Mouse (Mus musculus) midbrain, embryonic 15.5 days (tissue): Measurements from ENCODE around the gene Olfr248. TPM values are rescaled to one million over a fixed set of nuclear protein-coding genes. Genes with fewer than 3 reads are reported as not detected.
"Not testable (repeated sequence)": the region's sequence is repeated elsewhere in the genome, so short reads cannot be mapped to it uniquely, and the experiment has no call there.

Experiments used
- ATAC-seq: fragments of 200-750 bp; cut with Nextera tagmentation; replicated peaks from 2 replicates; pipeline ENCODE4 v1.8.0; 2017; ENCODE audit warnings: moderate TSS enrichment
- H3K27ac ChIP-seq: fragments of 300-500 bp; sonication (generic); 2 replicates; pipeline ENCODE4 v1.5.1; 2015; ENCODE audit warnings: mild to moderate bottlenecking, inconsistent platforms
- H3K27me3 ChIP-seq: fragments of 300-500 bp; sonication (generic); replicated peaks from 2 replicates; pipeline ENCODE4 v1.6.1; 2015; ENCODE audit warnings: inconsistent platforms
- H3K36me3 ChIP-seq: fragments of 300-500 bp; sonication (generic); replicated peaks from 2 replicates; pipeline ENCODE4 v1.6.1; 2015; ENCODE audit warnings: inconsistent platforms
- H3K4me1 ChIP-seq: fragments of 300-500 bp; sonication (generic); 2 replicates; pipeline ENCODE4 v1.6.1; 2015; ENCODE audit warnings: inconsistent platforms
- H3K4me2 ChIP-seq: fragments of 300-500 bp; sonication (generic); 2 replicates; pipeline ENCODE4 v1.6.1; 2015; ENCODE audit warnings: inconsistent platforms, mild to moderate bottlenecking, moderate library complexity
- H3K4me3 ChIP-seq: fragments of 300-500 bp; sonication (generic); 2 replicates; pipeline ENCODE4 v1.5.1; 2015; ENCODE audit warnings: mild to moderate bottlenecking, inconsistent platforms
- H3K9ac ChIP-seq: fragments of 300-500 bp; sonication (generic); 2 replicates; pipeline ENCODE4 v1.6.1; 2015; ENCODE audit warnings: mild to moderate bottlenecking, inconsistent platforms
- H3K9me3 ChIP-seq: fragments of 300-500 bp; sonication (generic); 2 replicates; pipeline ENCODE4 v1.6.1; 2016; ENCODE audit warnings: inconsistent platforms
- WGBS: fragments of 180-500 bp; shearing (Covaris S2); methylation state at CpG from one replicate; pipeline ENCODE4 v1.1.7; 2015; ENCODE audit warnings: mixed read lengths; 5-methylcytosine and 5-hydroxymethylcytosine counted together
- polyA plus RNA-seq: library from polyadenylated mRNA; unstranded; fragments of >200 nt; fragmentation: Nextera tagmentation; extraction: Ambion mirVana; gene quantifications from 2 replicates; pipeline ENCODE4 v1.2.1, GENCODE M21; 2015

Olfr248 gene
- polyA plus RNA-seq = not detected in 2 replicates

DNA sequence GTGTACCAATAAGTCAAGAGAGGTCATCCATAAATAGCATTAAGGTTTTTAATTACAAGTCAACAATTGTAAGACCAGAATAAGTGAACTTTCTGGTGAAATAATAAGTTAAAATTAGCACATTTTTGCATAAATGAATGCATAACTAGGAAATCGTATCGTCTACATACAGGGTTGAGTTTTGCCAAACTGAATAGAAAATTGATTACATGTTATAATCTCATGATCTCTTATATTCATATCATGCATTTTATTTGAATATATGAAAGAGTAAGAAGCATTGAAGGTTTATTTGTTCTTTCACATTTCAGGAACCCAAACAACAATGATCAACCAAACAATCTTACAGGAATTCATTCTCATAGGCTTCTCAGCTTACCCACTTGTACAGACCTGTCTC lies at the start of gene Olfr248:
Gene Olfr248 (plus strand): TSS at position 301 of the 400 bp plus-strand sequence.
- no peaks in the 10 kb centered on the region for H3K36me3 ChIP-seq
- no peaks in the 10 kb centered on the region for H3K4me1 ChIP-seq
- no peak within 1 kb of the TSS for H3K27ac ChIP-seq
- H3K27me3 ChIP-seq = no peaks in the 10 kb centered on the region
- 90% methylated on average over 2 of the region's 2 CpGs for WGBS
- H3K4me3 ChIP-seq = no peak within 1 kb of the TSS
- H3K4me2 ChIP-seq = no peak within 1 kb of the TSS
- no peak within 1 kb of the TSS for H3K9ac ChIP-seq
- no peak for ATAC-seq
- H3K9me3 ChIP-seq = no peaks in the 10 kb centered on the region

- WGBS = 94% methylated on average over 1 of the region's 1 CpGs
- not testable (repeated sequence) for H3K36me3 ChIP-seq
Measured at GRCm38 (mm10) chr1:174353636-174354035, 37.2 kb upstream of the Olfr248 start.

DNA sequence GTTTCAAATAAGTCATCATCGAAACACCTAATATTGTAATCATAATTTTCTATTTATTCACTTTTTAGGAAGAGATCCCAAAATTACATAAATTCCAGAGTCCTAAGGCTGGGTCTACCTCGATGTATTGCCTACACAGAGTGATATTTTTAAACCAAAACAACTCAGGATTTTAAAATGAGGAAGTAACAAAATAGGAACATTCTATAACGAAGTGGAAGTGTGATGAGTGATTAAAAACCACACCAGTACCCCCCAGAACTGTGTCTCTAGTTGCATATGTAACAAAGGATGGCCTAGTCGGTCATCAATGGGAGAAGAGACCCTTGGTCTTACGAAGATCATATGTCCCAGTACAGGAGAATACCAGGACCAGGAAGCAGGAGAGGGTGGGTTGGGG lies 36.2 kb upstream of the Olfr248 start:
- Histone ChIP-seq H3K9ac (no peak overlapping the region), H3K36me3 (no peaks in the 10 kb centered on the region), H3K4me3 (no peak overlapping the region), H3K27ac (no peak overlapping the region), H3K4me2 (no peak overlapping the region), H3K4me1 (no peaks in the 10 kb centered on the region), H3K9me3 (no peaks in the 10 kb centered on the region), H3K27me3 (no peaks in the 10 kb centered on the region)
- no peak for ATAC-seq
- 83% methylated on average over 5 of the region's 5 CpGs for WGBS

More at GRCm38 (mm10) chr1:174353636-174354035, 37.2 kb upstream of the Olfr248 start:
- not testable (repeated sequence) for H3K4me3 ChIP-seq, H3K9ac ChIP-seq, H3K9me3 ChIP-seq, H3K4me2 ChIP-seq, H3K4me1 ChIP-seq, H3K27ac ChIP-seq, ATAC-seq, H3K27me3 ChIP-seq

DNA sequence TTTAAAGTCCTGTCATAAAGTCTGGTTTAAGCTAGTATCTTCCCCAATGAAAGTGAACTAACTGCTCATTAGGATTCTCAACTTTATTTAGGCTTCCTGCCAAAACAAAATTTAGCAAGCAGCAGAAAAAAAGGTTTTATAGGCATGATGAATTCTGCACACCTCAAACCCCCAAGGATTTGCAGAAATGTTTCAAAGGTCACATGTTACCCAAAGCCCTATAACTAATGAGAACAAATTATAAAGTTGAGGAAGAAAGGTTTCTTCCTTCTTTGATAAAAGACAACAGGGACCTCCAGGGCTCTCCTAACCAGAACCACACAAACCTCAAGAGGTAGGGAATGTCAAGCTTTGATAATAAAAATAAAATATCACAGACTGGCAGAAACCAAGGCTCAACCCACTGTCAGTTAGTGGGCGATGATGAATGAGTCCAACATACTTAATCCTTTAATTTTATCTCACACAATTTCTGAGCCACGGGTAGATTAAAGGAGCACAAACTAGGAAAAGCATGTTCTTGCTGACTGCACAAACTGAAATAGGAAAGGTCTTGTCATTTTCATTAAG lies 25.9 kb upstream of the Olfr248 start, which contains the start of gene Olfr417:
Gene Olfr417 (plus strand): TSS at position 241 of the 570 bp plus-strand sequence.
- Histone ChIP-seq H3K4me2 (no peak within 1 kb of the TSS), H3K4me3 (no peak within 1 kb of the TSS), H3K9ac (no peak within 1 kb of the TSS), H3K9me3 (no peaks in the 10 kb centered on the region), H3K4me1 (no peaks in the 10 kb centered on the region), H3K27me3 (no peaks in the 10 kb centered on the region), H3K27ac (no peak within 1 kb of the TSS), H3K36me3 (no peaks in the 10 kb centered on the region)
- no peak for ATAC-seq
- WGBS = 65% methylated on average over 2 of the region's 2 CpGs

- no peak overlapping the region for H3K4me3 ChIP-seq
- H3K36me3 ChIP-seq = no peaks in the 10 kb centered on the region
- WGBS = 93% methylated on average over 3 of the region's 3 CpGs
- H3K4me2 ChIP-seq = no peak overlapping the region
- H3K27me3 ChIP-seq = no peaks in the 10 kb centered on the region
- no peaks in the 10 kb centered on the region for H3K4me1 ChIP-seq
- H3K27ac ChIP-seq = no peak overlapping the region
- H3K9me3 ChIP-seq = no peaks in the 10 kb centered on the region
- no peak overlapping the region for H3K9ac ChIP-seq
- ATAC-seq = no peak
Measured at GRCm38 (mm10) chr1:174373799-174374198, 17.0 kb upstream of the Olfr248 start.

- Histone ChIP-seq H3K27ac (no peak overlapping the region), H3K9me3 (no peaks in the 10 kb centered on the region), H3K4me3 (no peak overlapping the region), H3K4me2 (no peak overlapping the region), H3K4me1 (no peaks in the 10 kb centered on the region), H3K36me3 (no peaks in the 10 kb centered on the region), H3K9ac (no peak overlapping the region), H3K27me3 (no peaks in the 10 kb centered on the region)
- ATAC-seq = no peak
- 87% methylated on average over 4 of the region's 4 CpGs for WGBS
Measured at GRCm38 (mm10) chr1:174422959-174423358, 32.1 kb downstream of the Olfr248 start.

DNA sequence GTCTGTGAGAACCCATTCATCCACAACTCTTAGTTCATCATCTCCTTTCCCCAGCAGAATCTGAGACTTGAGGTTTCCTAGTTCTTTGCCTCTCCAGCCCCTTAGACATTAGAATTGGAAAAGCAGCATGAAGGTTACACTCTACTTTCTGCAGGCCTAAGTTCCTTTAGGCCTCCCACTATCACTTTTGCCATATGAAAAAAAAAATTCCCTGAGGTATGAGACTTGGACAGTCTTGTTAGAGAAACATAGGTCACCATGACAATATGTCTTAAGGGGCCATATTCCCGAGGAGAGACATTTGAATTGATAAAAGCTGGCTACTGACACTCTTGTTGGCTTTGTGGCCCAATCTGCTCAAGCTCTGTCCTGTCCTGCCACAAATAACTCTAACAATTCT lies 32.9 kb downstream of the Olfr248 start, which contains the start of gene Olfr414:
Gene Olfr414 (plus strand): TSS at position 301 of the 400 bp plus-strand sequence.
- WGBS = 71% methylated on average over 1 of the region's 1 CpGs
- Histone ChIP-seq H3K9me3 (no peaks in the 10 kb centered on the region), H3K27me3 (no peaks in the 10 kb centered on the region), H3K9ac (no peak within 1 kb of the TSS), H3K4me2 (no peak within 1 kb of the TSS), H3K27ac (no peak within 1 kb of the TSS), H3K36me3 (no peaks in the 10 kb centered on the region), H3K4me3 (no peak within 1 kb of the TSS), H3K4me1 (no peaks in the 10 kb centered on the region)
- no peak for ATAC-seq

GRCm38 (mm10) chr1:174426180-174426986 lies 35.5 kb downstream of the Olfr248 start:
- H3K9ac ChIP-seq = no peak overlapping the region
- no peak overlapping the region for H3K27ac ChIP-seq
- no peaks in the 10 kb centered on the region for H3K4me1 ChIP-seq
- no peaks in the 10 kb centered on the region for H3K27me3 ChIP-seq
- no peak overlapping the region for H3K4me2 ChIP-seq
- WGBS = 54% methylated on average over 3 of the region's 3 CpGs
- no peaks in the 10 kb centered on the region for H3K9me3 ChIP-seq
- no peak overlapping the region for H3K4me3 ChIP-seq
- H3K36me3 ChIP-seq = no peaks in the 10 kb centered on the region
- no peak for ATAC-seq

- H3K4me1 ChIP-seq = no peaks in the 10 kb centered on the region
- no peak for ATAC-seq
- no peak overlapping the region for H3K9ac ChIP-seq
- 88% methylated on average over 1 of the region's 1 CpGs for WGBS
- H3K9me3 ChIP-seq = no peaks in the 10 kb centered on the region
- H3K4me2 ChIP-seq = no peak overlapping the region
- no peak overlapping the region for H3K4me3 ChIP-seq
- H3K27ac ChIP-seq = no peak overlapping the region
- no peaks in the 10 kb centered on the region for H3K36me3 ChIP-seq
- H3K27me3 ChIP-seq = no peaks in the 10 kb centered on the region
Measured at GRCm38 (mm10) chr1:174427402-174427801, 36.6 kb downstream of the Olfr248 start.

- H3K9me3 ChIP-seq = no peaks in the 10 kb centered on the region
- no peak overlapping the region for H3K4me2 ChIP-seq
- WGBS = 90% methylated on average over 2 of the region's 2 CpGs
- no peak overlapping the region for H3K4me3 ChIP-seq
- H3K4me1 ChIP-seq = no peaks in the 10 kb centered on the region
- H3K9ac ChIP-seq = no peak overlapping the region
- no peaks in the 10 kb centered on the region for H3K27me3 ChIP-seq
- H3K27ac ChIP-seq = no peak overlapping the region
- H3K36me3 ChIP-seq = no peaks in the 10 kb centered on the region
- ATAC-seq = no peak
Measured at GRCm38 (mm10) chr1:174428407-174428806, 37.6 kb downstream of the Olfr248 start.

DNA sequence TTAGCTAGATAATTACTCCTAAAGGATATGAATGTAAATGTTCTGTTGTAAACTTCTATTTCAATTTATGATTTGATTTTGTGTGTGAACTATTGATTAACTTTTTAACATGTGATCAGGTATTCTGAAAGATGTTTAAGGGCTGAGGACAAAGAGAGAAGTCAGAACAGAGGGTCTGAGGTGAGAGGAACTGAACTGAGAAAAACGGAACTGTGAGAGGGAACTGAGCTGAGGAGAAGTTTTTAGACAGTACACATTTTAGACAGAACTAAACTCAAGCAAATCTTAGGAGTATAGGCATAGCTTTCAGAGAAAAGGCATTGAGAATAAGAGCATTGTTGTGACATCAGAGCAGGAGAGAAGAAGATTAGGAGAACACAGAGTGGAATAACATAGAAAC lies 43.3 kb downstream of the Olfr248 start:
- H3K36me3 ChIP-seq = no peaks in the 10 kb centered on the region
- no peaks in the 10 kb centered on the region for H3K4me1 ChIP-seq
- H3K4me2 ChIP-seq = no peak overlapping the region
- H3K27me3 ChIP-seq = no peaks in the 10 kb centered on the region
- H3K27ac ChIP-seq = no peak overlapping the region
- 67% methylated on average over 1 of the region's 1 CpGs for WGBS
- no peak overlapping the region for H3K4me3 ChIP-seq
- ATAC-seq = no peak
- no peak overlapping the region for H3K9ac ChIP-seq
- H3K9me3 ChIP-seq = no peaks in the 10 kb centered on the region
